Comparison of ENCODE assay signal across 8 mouse cellular contexts in genomic region chr9:49873550-49873949, GRCm38 (mm10).
DNase-seq lines count a peak whose midpoint lies in the region; ATAC-seq and TF ChIP-seq lines count a peak whose summit lies in the region.

No protein-coding gene starts in this region.

- H3K9ac ChIP-seq in kidney, embryonic 16.5 days (replicated peaks; ENCODE audit: low read length), result peak overlapping the region; percentile 53
- 0 out of 2 replicates have a peak overlapping the region, but pooled peaks have one; percentile 31 for H3K9ac ChIP-seq in forebrain, postnatal 0 days
- H3K9ac ChIP-seq in midbrain, embryonic 11.5 days (ENCODE audit: low read length), result peak overlapping the region; percentile 63
- H3K9ac ChIP-seq in stomach, embryonic 16.5 days (ENCODE audit: low read length), result no peak overlapping the region; the same call in 1 of the 2 replicates

- no peak for DNase-seq in kidney, adult 9 months
- DNase-seq in cerebellum, adult 18-20 months, result peak; percentile 58 to 75
- peak; percentile 77 for DNase-seq in forebrain, postnatal 0 days
- peak; percentile 40 to 59 for DNase-seq in kidney, postnatal 4 days
- DNase-seq in midbrain, embryonic 11.5 days (ENCODE audit: low spot score, missing footprints), result peak; percentile 93
- no peak for DNase-seq in urinary bladder, postnatal 25 days (ENCODE audit: low spot score)

- H3K4me3 ChIP-seq in kidney, embryonic 16.5 days (ENCODE audit: low read length), result peak overlapping the region; percentile 23; the same call in 1 of the 2 replicates
- peak overlapping the region; percentile 0; the same call in 1 of the 2 replicates for H3K4me3 ChIP-seq in forebrain, postnatal 0 days (ENCODE audit: low read depth, low read length)
- peak overlapping the region; percentile 25 for H3K4me3 ChIP-seq in midbrain, embryonic 11.5 days (ENCODE audit: low read depth, low read length)
- 0 out of 2 replicates have a peak overlapping the region, but pooled peaks have one; percentile 15 for H3K4me3 ChIP-seq in stomach, embryonic 16.5 days (replicated peaks; ENCODE audit: low read length)

- peaks cover 16% of the 10 kb centered on the region; the same call in 1 of the 2 replicates for H3K4me1 ChIP-seq in kidney, embryonic 16.5 days (ENCODE audit: insufficient read depth, low read length)
- no peaks in the 10 kb centered on the region for H3K4me1 ChIP-seq in forebrain, postnatal 0 days (ENCODE audit: insufficient read depth)
- H3K4me1 ChIP-seq in midbrain, embryonic 11.5 days (ENCODE audit: control insufficient read depth, insufficient read depth, low read length), result peaks cover 6% of the 10 kb centered on the region; the same call in 1 of the 2 replicates
- H3K4me1 ChIP-seq in stomach, embryonic 16.5 days (ENCODE audit: control insufficient read depth, insufficient read depth, low read length), result peaks cover 5% of the 10 kb centered on the region; the same call in 1 of the 2 replicates

- H3K4me2 ChIP-seq in kidney, embryonic 16.5 days (replicated peaks; ENCODE audit: low read depth, low read length), result peak overlapping the region; percentile 47
- H3K4me2 ChIP-seq in forebrain, postnatal 0 days (ENCODE audit: low read depth), result peak overlapping the region; percentile 16
- peak overlapping the region; percentile 48 for H3K4me2 ChIP-seq in midbrain, embryonic 11.5 days
- peak overlapping the region; percentile 42 for H3K4me2 ChIP-seq in stomach, embryonic 16.5 days (ENCODE audit: low read depth, low read length)

- no peaks in the 10 kb centered on the region for H3K36me3 ChIP-seq in kidney, embryonic 16.5 days (ENCODE audit: insufficient read depth, low read length)
- no peaks in the 10 kb centered on the region for H3K36me3 ChIP-seq in forebrain, postnatal 0 days (ENCODE audit: insufficient read depth)
- no peaks in the 10 kb centered on the region for H3K36me3 ChIP-seq in midbrain, embryonic 11.5 days (ENCODE audit: control insufficient read depth, insufficient read depth, low read length)
- H3K36me3 ChIP-seq in stomach, embryonic 16.5 days (ENCODE audit: control insufficient read depth, insufficient read depth, low read length), result no peaks in the 10 kb centered on the region

- WGBS in kidney, embryonic 16.5 days, result 4% methylated on average over 3 of the region's 3 CpGs
- 6% methylated on average over 3 of the region's 3 CpGs for WGBS in forebrain, postnatal 0 days
- 0% methylated on average over 3 of the region's 3 CpGs for WGBS in midbrain, embryonic 11.5 days
- WGBS in stomach, embryonic 16.5 days, result 7% methylated on average over 3 of the region's 3 CpGs

- no peak for TF ChIP-seq CTCF in forebrain, postnatal 0 days (IDR thresholded peaks at IDR 0.05; ENCODE audit: low read depth)

- H3K27ac ChIP-seq in kidney, embryonic 16.5 days (ENCODE audit: low read length), result peak overlapping the region; percentile 41
- H3K27ac ChIP-seq in forebrain, postnatal 0 days (ENCODE audit: low read depth, low read length), result peak overlapping the region; percentile 46; the same call in 1 of the 2 replicates
- H3K27ac ChIP-seq in midbrain, embryonic 11.5 days (ENCODE audit: low read depth, low read length), result peak overlapping the region; percentile 69
- H3K27ac ChIP-seq in stomach, embryonic 16.5 days (ENCODE audit: low read length), result peak overlapping the region; percentile 61; the same call in 1 of the 2 replicates

- ATAC-seq in kidney, embryonic 16.5 days (ENCODE audit: low FRiP score, low TSS enrichment), result peak; percentile 91
- ATAC-seq in forebrain, postnatal 0 days, result peak; percentile 97
- ATAC-seq in midbrain, embryonic 11.5 days (ENCODE audit: low FRiP score), result peak; percentile 98
- peak; percentile 88 for ATAC-seq in stomach, embryonic 16.5 days (ENCODE audit: insufficient read depth, low FRiP score)

- no peaks in the 10 kb centered on the region for H3K9me3 ChIP-seq in kidney, embryonic 16.5 days (ENCODE audit: low read length)
- H3K9me3 ChIP-seq in forebrain, postnatal 0 days (ENCODE audit: low read length), result no peaks in the 10 kb centered on the region
- H3K9me3 ChIP-seq in midbrain, embryonic 11.5 days (ENCODE audit: control insufficient read depth, low read length), result no peaks in the 10 kb centered on the region
- H3K9me3 ChIP-seq in stomach, embryonic 16.5 days (replicated peaks; ENCODE audit: control insufficient read depth, low read length), result no peaks in the 10 kb centered on the region

- H3K27me3 ChIP-seq in kidney, embryonic 16.5 days (ENCODE audit: insufficient read depth, low read length), result no peaks in the 10 kb centered on the region
- no peaks in the 10 kb centered on the region for H3K27me3 ChIP-seq in forebrain, postnatal 0 days (ENCODE audit: insufficient read depth, low read length)
- no peaks in the 10 kb centered on the region for H3K27me3 ChIP-seq in midbrain, embryonic 11.5 days (ENCODE audit: control insufficient read depth, insufficient read depth, low read length)
- H3K27me3 ChIP-seq in stomach, embryonic 16.5 days (ENCODE audit: control insufficient read depth, insufficient read depth, low read length), result no peaks in the 10 kb centered on the region

Comparison
In these comparisons a context has a peak if more than half of its experiments do, and no peak if none do; other contexts are left out.
1. DNase-seq: peak in cerebellum, adult 18-20 months (2 of 2), forebrain, postnatal 0 days (single experiment), kidney, postnatal 4 days (2 of 2) and midbrain, embryonic 11.5 days (single experiment); none in kidney, adult 9 months (single experiment) and urinary bladder, postnatal 25 days (single experiment).
2. Peak in every context shown above with its lines, with median percentiles within 50 percentile points of each other: ATAC-seq, H3K27ac ChIP-seq, H3K4me2 ChIP-seq and H3K4me3 ChIP-seq.